ENCODE assay signal across 1 mouse cellular context in the genomic region with DNA sequence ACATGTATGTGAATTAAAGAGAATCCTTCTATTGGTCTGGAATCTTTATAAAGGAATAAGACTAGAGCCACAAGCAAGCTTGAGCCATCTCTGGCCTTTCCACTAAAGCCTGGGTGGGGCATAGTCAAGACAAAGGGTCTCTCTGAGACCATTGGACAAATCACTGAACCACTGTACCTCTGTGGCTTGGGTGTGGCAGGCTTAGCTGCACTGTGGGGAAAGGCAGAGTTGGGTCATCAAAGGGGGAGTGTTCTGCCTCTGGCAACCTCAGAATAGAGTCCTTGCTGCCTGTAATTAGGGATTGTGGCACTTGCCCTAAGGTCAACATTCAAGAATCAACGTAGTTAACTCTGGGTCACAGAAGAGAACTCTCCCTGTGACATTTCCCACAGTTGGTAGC.
TF ChIP-seq lines count a peak whose summit lies in the region.

No protein-coding gene starts in this region.

TF ChIP-seq in MEL, 35 proteins besides CTCF, POLR2A, EP300 and RAD21 (continued from another document):
- TF ChIP-seq POLR2AphosphoS5 (IDR thresholded peaks at IDR 0.05; ENCODE audit: borderline replicate concordance, low read depth, low read length) (no peak), KAT2A (conservative IDR thresholded peaks at IDR 0.05; ENCODE audit: low read depth, low read length) (no peak), JUND (IDR thresholded peaks at IDR 0.05; ENCODE audit: low read depth, low read length) (no peak), HCFC1 (IDR thresholded peaks at IDR 0.05; ENCODE audit: low read depth, low read length) (peak; percentile 30), ZMIZ1 (IDR thresholded peaks at IDR 0.05; ENCODE audit: low read depth, low read length) (0 out of 2 replicates have a peak, but pooled peaks have one; percentile 16), UBTF (IDR thresholded peaks at IDR 0.05; ENCODE audit: borderline replicate concordance, insufficient read depth, low read depth, low read length) (no peak), MYB (IDR thresholded peaks at IDR 0.05; ENCODE audit: low read depth, low read length) (no peak), POLR2AphosphoS2 (IDR thresholded peaks at IDR 0.05; ENCODE audit: low read length) (no peak), ZKSCAN1 (IDR thresholded peaks at IDR 0.05; ENCODE audit: low read depth, low read length) (no peak), RCOR1 (IDR thresholded peaks at IDR 0.05; ENCODE audit: low read depth, low read length) (0 out of 2 replicates have a peak, but pooled peaks have one; percentile 7), TCF12 (IDR thresholded peaks at IDR 0.05; ENCODE audit: low read depth, low read length) (no peak), CHD2 (IDR thresholded peaks at IDR 0.05; ENCODE audit: low read length) (no peak)
